Mouse (Mus musculus): ENCODE results near the gene Egr4. TPM values are rescaled to one million over a fixed set of nuclear protein-coding genes. Genes with fewer than 3 reads are reported as not detected.

Gene Egr4
- polyA plus RNA-seq (2014; fragmentation: Nextera tagmentation; extraction: Ambion mirVana), result not detected in 2 replicates

DNA sequence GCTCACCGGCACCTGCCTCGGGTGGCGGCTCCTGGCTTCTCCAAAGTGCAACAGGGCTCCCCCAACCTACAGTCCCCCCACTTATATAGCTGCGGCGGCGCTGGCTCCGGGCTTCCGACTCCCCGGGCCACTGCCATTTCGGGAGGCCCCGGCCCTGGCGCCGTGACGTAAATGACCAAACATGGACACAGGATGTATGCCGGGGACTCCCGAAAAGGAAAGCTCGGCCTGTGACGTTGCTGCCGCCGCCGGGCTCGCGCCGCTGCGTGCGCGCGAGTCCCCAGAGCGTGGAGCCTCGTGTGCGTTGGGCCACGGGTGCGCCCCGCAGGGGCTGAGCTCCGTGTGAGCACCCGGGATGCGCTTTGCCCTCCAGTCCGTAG is at the start of gene Egr4:
TSS of gene Egr4 (minus strand) at position 59 of the 380 bp plus-strand sequence.
- Histone ChIP-seq H3K9ac (ENCODE audit: low read length) (peak within 1 kb of the TSS; percentile 26; the same call in 1 of the 2 replicates), H3K36me3 (ENCODE audit: control insufficient read depth, insufficient read depth, low read length) (no peaks in the 10 kb centered on the region), H3K4me2 (peak within 1 kb of the TSS; percentile 62), H3K27me3 (ENCODE audit: control insufficient read depth, insufficient read depth, low read length) (peaks cover 49% of the 10 kb centered on the region), H3K27ac (ENCODE audit: low read depth, low read length) (no peak within 1 kb of the TSS), H3K4me1 (ENCODE audit: control insufficient read depth, insufficient read depth, low read length) (peaks cover 23% of the 10 kb centered on the region), H3K9me3 (ENCODE audit: control insufficient read depth, low read length) (no peaks in the 10 kb centered on the region), H3K4me3 (ENCODE audit: low read depth, low read length) (peak within 1 kb of the TSS; percentile 36)
- under 1% methylated on average over 36 of the region's 38 CpGs for WGBS
- peak; percentile 95 for DNase-seq (ENCODE audit: low spot score, missing footprints)
- ATAC-seq (ENCODE audit: low FRiP score), result peak; percentile 53; the same call in 1 of the 2 replicates

DNA sequence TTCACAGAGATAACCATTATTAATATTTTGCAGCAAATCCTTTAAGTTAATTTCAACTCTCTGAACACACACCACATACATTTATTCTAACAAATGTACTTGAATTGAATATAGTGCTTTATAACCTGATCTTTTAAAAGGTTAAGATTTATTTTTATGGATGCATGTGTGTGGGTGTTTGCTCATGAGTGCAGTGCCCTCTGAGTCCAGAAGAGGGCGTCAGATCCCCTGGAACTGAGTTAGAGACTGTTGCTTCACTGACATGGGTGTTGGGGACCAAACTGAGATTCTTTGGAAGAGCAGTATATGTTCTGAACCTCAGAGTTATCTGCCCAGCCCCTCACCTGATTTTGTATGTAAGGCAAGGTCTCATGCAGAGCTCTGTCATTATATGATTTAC is 49.0 kb upstream of the Egr4 start:
- H3K36me3 ChIP-seq (ENCODE audit: control insufficient read depth, insufficient read depth, low read length), result no peaks in the 10 kb centered on the region
- WGBS, result 20% methylated on average over 1 of the region's 1 CpGs
- no peaks in the 10 kb centered on the region for H3K9me3 ChIP-seq (ENCODE audit: control insufficient read depth, low read length)
- no peak overlapping the region for H3K4me2 ChIP-seq
- H3K9ac ChIP-seq (ENCODE audit: low read length), result no peak overlapping the region
- no peaks in the 10 kb centered on the region for H3K4me1 ChIP-seq (ENCODE audit: control insufficient read depth, insufficient read depth, low read length)
- H3K27me3 ChIP-seq (ENCODE audit: control insufficient read depth, insufficient read depth, low read length), result no peaks in the 10 kb centered on the region
- ATAC-seq (ENCODE audit: low FRiP score) (no peak), DNase-seq (ENCODE audit: low spot score, missing footprints) (no peak)
- H3K4me3 ChIP-seq (ENCODE audit: low read depth, low read length), result no peak overlapping the region
- no peak overlapping the region for H3K27ac ChIP-seq (ENCODE audit: low read depth, low read length)

DNA sequence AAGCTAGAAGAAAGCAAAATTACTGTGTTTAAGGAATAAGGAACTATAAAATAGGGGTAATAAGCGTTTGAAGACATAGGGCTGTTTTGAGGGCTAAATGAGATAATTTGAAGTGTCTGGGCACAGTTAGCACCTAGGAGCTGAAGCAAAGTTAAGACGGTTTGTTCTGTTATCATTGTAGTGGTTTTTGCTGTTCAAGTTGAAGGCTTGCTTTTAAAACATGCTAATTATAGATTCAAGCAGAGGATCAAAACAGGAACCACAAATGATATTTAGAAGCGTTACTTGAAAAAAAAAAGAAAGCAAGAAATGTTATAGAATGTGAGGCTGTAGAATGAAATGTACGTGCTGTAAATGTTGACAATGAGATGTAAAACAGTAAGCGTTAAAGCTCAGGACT is 34.3 kb upstream of the Egr4 start:
- no peaks in the 10 kb centered on the region for H3K4me1 ChIP-seq (ENCODE audit: control insufficient read depth, insufficient read depth, low read length)
- no peak overlapping the region for H3K9ac ChIP-seq (ENCODE audit: low read length)
- 91% methylated on average over 5 of the region's 5 CpGs for WGBS
- no peaks in the 10 kb centered on the region for H3K36me3 ChIP-seq (ENCODE audit: control insufficient read depth, insufficient read depth, low read length)
- H3K27me3 ChIP-seq (ENCODE audit: control insufficient read depth, insufficient read depth, low read length), result no peaks in the 10 kb centered on the region
- H3K27ac ChIP-seq (ENCODE audit: low read depth, low read length), result no peak overlapping the region
- DNase-seq (ENCODE audit: low spot score, missing footprints), result no peak
- no peaks in the 10 kb centered on the region for H3K9me3 ChIP-seq (ENCODE audit: control insufficient read depth, low read length)
- no peak overlapping the region for H3K4me2 ChIP-seq
- ATAC-seq (ENCODE audit: low FRiP score), result no peak
- H3K4me3 ChIP-seq (ENCODE audit: low read depth, low read length), result no peak overlapping the region

DNA sequence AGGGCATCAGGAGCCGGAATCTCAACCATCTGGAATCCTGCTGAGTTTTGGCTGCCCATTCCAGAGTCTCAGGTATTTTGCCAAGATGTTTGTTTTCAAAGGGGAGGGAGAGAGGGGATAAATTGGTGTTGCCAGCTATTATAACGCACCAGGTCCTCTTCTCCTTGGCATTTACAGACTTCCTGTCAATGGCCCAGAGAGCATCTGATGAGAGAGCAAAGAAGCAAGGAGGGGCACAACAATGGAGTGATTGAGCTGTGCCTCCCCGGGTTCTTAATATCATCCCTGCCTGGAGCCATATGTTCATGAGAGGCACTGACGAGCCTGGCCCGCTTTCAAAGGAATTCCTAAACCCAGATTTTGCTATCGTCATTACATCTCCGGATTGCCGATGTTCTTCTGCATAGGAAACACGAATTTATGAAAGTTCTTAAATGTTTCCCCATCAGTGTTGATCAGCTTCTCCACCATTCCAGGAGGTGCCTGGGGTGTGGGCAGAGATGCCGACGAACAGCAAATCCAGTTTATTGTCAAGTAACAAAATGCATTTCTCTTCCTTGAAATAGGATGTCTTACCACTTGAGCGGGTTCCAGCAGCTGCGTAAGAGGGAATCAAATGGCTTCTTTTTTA is 31.0 kb upstream of the Egr4 start:
- H3K9ac ChIP-seq (ENCODE audit: low read length), result no peak overlapping the region
- H3K27me3 ChIP-seq (ENCODE audit: control insufficient read depth, insufficient read depth, low read length), result no peaks in the 10 kb centered on the region
- DNase-seq (ENCODE audit: low spot score, missing footprints) (no peak), ATAC-seq (ENCODE audit: low FRiP score) (no peak)
- H3K27ac ChIP-seq (ENCODE audit: low read depth, low read length), result no peak overlapping the region
- 84% methylated on average over 13 of the region's 13 CpGs for WGBS
- H3K4me2 ChIP-seq, result no peak overlapping the region
- no peaks in the 10 kb centered on the region for H3K9me3 ChIP-seq (ENCODE audit: control insufficient read depth, low read length)
- H3K36me3 ChIP-seq (ENCODE audit: control insufficient read depth, insufficient read depth, low read length), result no peaks in the 10 kb centered on the region
- no peaks in the 10 kb centered on the region for H3K4me1 ChIP-seq (ENCODE audit: control insufficient read depth, insufficient read depth, low read length)
- no peak overlapping the region for H3K4me3 ChIP-seq (ENCODE audit: low read depth, low read length)

DNA sequence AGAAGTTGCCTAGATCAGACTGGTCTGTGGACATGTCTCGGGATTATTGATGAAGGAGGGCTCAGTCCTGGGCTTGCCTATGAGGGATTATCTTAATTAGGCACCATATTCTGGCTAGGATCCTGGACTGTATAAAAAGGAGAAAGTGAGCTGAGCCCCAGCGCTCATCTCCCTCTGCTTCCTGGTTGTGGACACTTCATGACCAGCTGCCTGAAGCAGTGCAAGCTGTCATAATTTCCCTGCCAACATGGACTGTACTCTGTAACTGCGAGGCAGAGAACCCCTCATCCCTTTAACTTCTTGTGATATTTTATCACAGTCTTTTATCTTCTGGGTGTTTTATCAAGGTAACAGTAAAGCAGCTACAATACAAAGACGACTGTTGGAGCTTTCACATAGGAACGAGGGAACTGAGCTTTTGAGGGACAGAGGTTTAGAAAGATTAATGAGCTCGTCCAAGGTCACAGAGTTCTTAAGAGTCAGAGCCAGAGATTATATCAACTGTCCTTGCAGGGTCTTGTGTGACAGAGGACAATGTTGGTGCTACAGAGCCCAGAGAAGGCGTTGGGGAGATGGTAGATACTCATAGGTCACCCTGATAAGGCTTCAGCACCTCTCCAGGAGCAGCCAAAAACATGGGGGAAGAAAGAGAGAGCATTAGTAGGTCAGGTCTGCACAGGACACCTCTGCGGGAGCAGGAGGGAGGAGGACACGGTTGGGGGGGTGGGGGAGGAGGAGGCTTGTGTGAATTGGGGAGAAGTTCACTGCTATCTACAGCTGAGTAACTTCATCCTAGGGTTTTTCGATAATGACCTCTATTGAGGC is 30.2 kb upstream of the Egr4 start:
- no peak overlapping the region for H3K4me3 ChIP-seq (ENCODE audit: low read depth, low read length)
- H3K9ac ChIP-seq (ENCODE audit: low read length), result no peak overlapping the region
- no peaks in the 10 kb centered on the region for H3K9me3 ChIP-seq (ENCODE audit: control insufficient read depth, low read length)
- H3K27ac ChIP-seq (ENCODE audit: low read depth, low read length), result no peak overlapping the region
- no peaks in the 10 kb centered on the region for H3K36me3 ChIP-seq (ENCODE audit: control insufficient read depth, insufficient read depth, low read length)
- H3K27me3 ChIP-seq (ENCODE audit: control insufficient read depth, insufficient read depth, low read length), result no peaks in the 10 kb centered on the region
- ATAC-seq (ENCODE audit: low FRiP score) (no peak), DNase-seq (ENCODE audit: low spot score, missing footprints) (no peak)
- WGBS, result 82% methylated on average over 10 of the region's 10 CpGs
- no peak overlapping the region for H3K4me2 ChIP-seq
- no peaks in the 10 kb centered on the region for H3K4me1 ChIP-seq (ENCODE audit: control insufficient read depth, insufficient read depth, low read length)

DNA sequence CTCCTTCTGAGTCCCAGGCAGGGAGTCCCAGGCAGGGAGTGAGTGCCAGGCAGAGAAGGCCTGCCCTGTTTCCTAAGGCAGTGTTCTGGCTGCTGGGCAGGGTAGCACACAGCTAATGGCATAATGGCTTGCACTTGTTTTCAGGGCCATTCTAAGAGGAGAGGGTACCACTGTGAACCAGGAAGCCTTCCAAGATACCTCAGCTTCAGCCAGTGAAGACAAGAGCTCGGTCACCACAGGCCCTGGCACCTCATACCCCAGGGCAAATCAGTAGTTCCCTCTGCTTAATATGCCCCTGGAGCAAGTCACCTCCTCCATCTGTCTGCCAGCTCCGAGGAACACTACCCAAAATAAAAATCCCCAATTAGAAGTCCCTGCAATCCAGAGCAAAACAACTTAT is 9.4 kb upstream of the Egr4 start:
- ATAC-seq (ENCODE audit: low FRiP score) (no peak), DNase-seq (ENCODE audit: low spot score, missing footprints) (no peak)
- 84% methylated on average over 2 of the region's 2 CpGs for WGBS
- Histone ChIP-seq H3K9ac (ENCODE audit: low read length) (no peak overlapping the region), H3K9me3 (ENCODE audit: control insufficient read depth, low read length) (no peaks in the 10 kb centered on the region), H3K4me3 (ENCODE audit: low read depth, low read length) (no peak overlapping the region), H3K4me2 (no peak overlapping the region), H3K27ac (ENCODE audit: low read depth, low read length) (no peak overlapping the region), H3K36me3 (ENCODE audit: control insufficient read depth, insufficient read depth, low read length) (no peaks in the 10 kb centered on the region), H3K27me3 (ENCODE audit: control insufficient read depth, insufficient read depth, low read length) (no peaks in the 10 kb centered on the region), H3K4me1 (ENCODE audit: control insufficient read depth, insufficient read depth, low read length) (peaks cover 4% of the 10 kb centered on the region)

DNA sequence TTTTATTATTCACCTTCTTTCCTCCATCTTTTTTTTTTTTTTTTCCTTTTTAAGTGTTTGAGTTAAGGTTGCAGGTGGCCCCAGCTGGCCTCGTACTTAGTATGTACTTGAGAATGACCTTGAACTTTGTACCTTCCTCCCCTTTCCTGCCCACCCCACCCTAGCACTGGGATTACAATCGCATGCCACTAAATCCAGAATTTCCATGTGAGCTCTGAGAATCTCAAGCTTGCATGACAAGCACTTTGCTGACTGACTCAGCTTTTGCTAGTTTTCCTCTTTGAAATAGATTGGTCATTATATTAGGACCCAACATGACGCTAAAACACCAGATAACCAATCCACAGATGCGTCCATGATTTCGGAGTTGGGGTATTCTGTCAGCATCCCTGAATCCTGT is 8.6 kb upstream of the Egr4 start:
- DNase-seq (ENCODE audit: low spot score, missing footprints), result no peak
- H3K9ac ChIP-seq (ENCODE audit: low read length), result no peak overlapping the region
- H3K4me2 ChIP-seq, result no peak overlapping the region
- no peak for ATAC-seq (ENCODE audit: low FRiP score)
- no peak overlapping the region for H3K4me3 ChIP-seq (ENCODE audit: low read depth, low read length)
- H3K27ac ChIP-seq (ENCODE audit: low read depth, low read length), result no peak overlapping the region
- peaks cover 5% of the 10 kb centered on the region for H3K4me1 ChIP-seq (ENCODE audit: control insufficient read depth, insufficient read depth, low read length)
- H3K27me3 ChIP-seq (ENCODE audit: control insufficient read depth, insufficient read depth, low read length), result no peaks in the 10 kb centered on the region
- H3K9me3 ChIP-seq (ENCODE audit: control insufficient read depth, low read length), result no peaks in the 10 kb centered on the region
- 89% methylated on average over 5 of the region's 5 CpGs for WGBS
- no peaks in the 10 kb centered on the region for H3K36me3 ChIP-seq (ENCODE audit: control insufficient read depth, insufficient read depth, low read length)

DNA sequence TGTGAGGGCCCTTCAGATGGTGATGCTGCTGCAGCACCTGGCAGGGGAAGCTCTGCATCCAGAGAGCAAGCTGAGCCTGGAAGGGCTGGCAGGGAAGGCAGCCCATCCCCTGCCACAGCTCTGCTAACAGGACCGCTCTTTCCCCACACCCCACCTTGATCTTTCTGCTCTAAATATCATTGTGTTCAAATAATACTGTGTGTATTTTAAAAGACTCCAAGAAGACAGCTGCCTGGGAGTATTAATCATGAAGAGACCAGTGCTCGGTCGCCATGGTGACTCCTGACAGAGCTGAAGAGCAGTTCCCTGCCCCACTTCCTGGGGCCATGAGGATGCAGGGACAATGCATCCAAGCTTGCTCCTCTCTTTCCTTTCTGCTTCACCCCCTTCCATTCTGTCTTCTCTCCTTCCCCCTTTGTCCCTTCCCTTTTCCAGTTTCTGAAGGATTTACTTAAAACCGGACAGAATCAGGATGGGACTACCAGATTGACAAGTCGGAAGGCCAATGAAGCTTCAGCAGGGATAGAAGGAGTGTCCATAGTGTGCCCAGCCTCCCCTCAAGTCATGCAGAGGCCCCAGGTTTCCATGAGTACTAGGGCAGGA is 4.8 kb upstream of the Egr4 start:
- DNase-seq (ENCODE audit: low spot score, missing footprints), result no peak
- Histone ChIP-seq H3K9me3 (ENCODE audit: control insufficient read depth, low read length) (no peaks in the 10 kb centered on the region), H3K9ac (ENCODE audit: low read length) (peak overlapping the region; percentile 30; the same call in 1 of the 2 replicates), H3K4me3 (ENCODE audit: low read depth, low read length) (no peak overlapping the region), H3K36me3 (ENCODE audit: control insufficient read depth, insufficient read depth, low read length) (no peaks in the 10 kb centered on the region), H3K4me2 (no peak overlapping the region), H3K4me1 (ENCODE audit: control insufficient read depth, insufficient read depth, low read length) (peaks cover 10% of the 10 kb centered on the region), H3K27ac (ENCODE audit: low read depth, low read length) (no peak overlapping the region), H3K27me3 (ENCODE audit: control insufficient read depth, insufficient read depth, low read length) (peaks cover 20% of the 10 kb centered on the region)
- ATAC-seq (ENCODE audit: low FRiP score), result peak; percentile 54; the same call in 1 of the 2 replicates
- WGBS, result 40% methylated on average over 5 of the region's 5 CpGs

DNA sequence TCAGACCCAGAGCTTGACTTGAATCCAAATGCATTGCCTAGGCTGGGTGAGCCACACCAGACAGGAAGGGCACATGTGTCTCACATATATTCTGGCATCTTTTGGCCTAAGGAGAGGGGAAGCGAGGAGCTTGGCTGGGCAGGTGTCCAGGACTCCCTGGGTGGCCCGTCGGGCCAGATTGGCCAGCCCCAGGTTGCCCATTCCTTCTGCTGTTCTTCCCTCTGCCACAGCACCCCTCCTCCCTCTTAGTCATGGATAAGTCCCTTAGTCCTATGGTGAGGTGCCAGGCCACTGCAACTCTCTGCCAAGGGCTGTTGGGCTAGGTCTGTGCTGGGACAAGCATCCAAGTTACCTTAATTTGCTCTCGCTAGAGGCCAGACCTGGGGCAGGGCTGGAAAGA is 2.6 kb upstream of the Egr4 start:
- Histone ChIP-seq H3K4me3 (ENCODE audit: low read depth, low read length) (no peak overlapping the region), H3K9me3 (ENCODE audit: control insufficient read depth, low read length) (no peaks in the 10 kb centered on the region), H3K4me2 (no peak overlapping the region), H3K36me3 (ENCODE audit: control insufficient read depth, insufficient read depth, low read length) (no peaks in the 10 kb centered on the region), H3K4me1 (ENCODE audit: control insufficient read depth, insufficient read depth, low read length) (peaks cover 23% of the 10 kb centered on the region), H3K27ac (ENCODE audit: low read depth, low read length) (no peak overlapping the region), H3K9ac (ENCODE audit: low read length) (no peak overlapping the region), H3K27me3 (ENCODE audit: control insufficient read depth, insufficient read depth, low read length) (peaks cover 43% of the 10 kb centered on the region)
- ATAC-seq (ENCODE audit: low FRiP score), result no peak
- WGBS, result 82% methylated on average over 4 of the region's 4 CpGs
- no peak for DNase-seq (ENCODE audit: low spot score, missing footprints)
